Mouse (Mus musculus): ENCODE measurements around the gene Ctdnep1. TPM values are rescaled to one million over a fixed set of nuclear protein-coding genes. Genes with fewer than 3 reads are reported as not detected.
A peak's percentile ranks its signal among the peaks of the same experiment; 100 is the strongest.

Gene Ctdnep1
- polyA plus RNA-seq, 1 experiment = 171 TPM

DNA sequence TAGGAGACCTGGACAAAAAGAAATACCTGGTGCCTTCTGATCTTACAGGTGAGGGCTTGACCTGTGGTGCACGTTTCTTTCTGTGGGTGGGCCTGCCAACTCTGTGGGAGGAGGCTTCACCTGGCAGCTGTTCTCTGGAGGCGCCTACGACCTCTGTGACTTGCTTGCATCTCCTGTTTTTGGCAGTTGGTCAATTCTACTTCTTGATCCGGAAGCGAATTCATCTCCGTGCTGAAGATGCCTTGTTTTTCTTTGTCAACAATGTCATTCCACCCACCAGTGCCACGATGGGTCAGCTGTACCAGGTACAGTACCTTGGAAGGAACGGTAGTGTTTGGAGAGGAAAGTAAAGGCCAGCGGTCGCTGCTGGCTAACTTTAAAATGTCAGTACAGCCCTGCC is 11.4 kb downstream of the Ctdnep1 start:
- TF ChIP-seq CTCF (IDR thresholded peaks at IDR 0.05; ENCODE audit: borderline replicate concordance, insufficient read depth, low read length) (no peak), POLR2A (IDR thresholded peaks at IDR 0.05; ENCODE audit: low read depth, low read length) (no peak)
- Histone ChIP-seq H3K4me1 (ENCODE audit: control insufficient read depth, insufficient read depth, low read length) (no peaks in the 10 kb centered on the region), H3K27ac (ENCODE audit: insufficient read depth, low read length) (no peak overlapping the region), H3K4me3 (ENCODE audit: insufficient read depth, low read length) (peak overlapping the region; percentile 91)

- TF ChIP-seq CTCF (IDR thresholded peaks at IDR 0.05; ENCODE audit: borderline replicate concordance, insufficient read depth, low read length) (no peak), POLR2A (IDR thresholded peaks at IDR 0.05; ENCODE audit: low read depth, low read length) (no peak)
- H3K4me3 ChIP-seq (ENCODE audit: insufficient read depth, low read length) = peak overlapping the region; percentile 91
- no peaks in the 10 kb centered on the region for H3K4me1 ChIP-seq (ENCODE audit: control insufficient read depth, insufficient read depth, low read length)
- no peak overlapping the region for H3K27ac ChIP-seq (ENCODE audit: insufficient read depth, low read length)
Measured at GRCm38 (mm10) chr11:69992932-69993331, 12.0 kb downstream of the Ctdnep1 start.

- 0 out of 2 replicates have a peak, but pooled peaks cover 3% of the 10 kb centered on the region for H3K4me1 ChIP-seq (ENCODE audit: control insufficient read depth, insufficient read depth, low read length)
- H3K27ac ChIP-seq (ENCODE audit: insufficient read depth, low read length) = no peak overlapping the region
- TF ChIP-seq CTCF (IDR thresholded peaks at IDR 0.05; ENCODE audit: borderline replicate concordance, insufficient read depth, low read length) = no peak
- no peak for TF ChIP-seq POLR2A (IDR thresholded peaks at IDR 0.05; ENCODE audit: low read depth, low read length)
- H3K4me3 ChIP-seq (ENCODE audit: insufficient read depth, low read length) = no peak overlapping the region
Measured at GRCm38 (mm10) chr11:69994401-69995090, 13.6 kb downstream of the Ctdnep1 start.

DNA sequence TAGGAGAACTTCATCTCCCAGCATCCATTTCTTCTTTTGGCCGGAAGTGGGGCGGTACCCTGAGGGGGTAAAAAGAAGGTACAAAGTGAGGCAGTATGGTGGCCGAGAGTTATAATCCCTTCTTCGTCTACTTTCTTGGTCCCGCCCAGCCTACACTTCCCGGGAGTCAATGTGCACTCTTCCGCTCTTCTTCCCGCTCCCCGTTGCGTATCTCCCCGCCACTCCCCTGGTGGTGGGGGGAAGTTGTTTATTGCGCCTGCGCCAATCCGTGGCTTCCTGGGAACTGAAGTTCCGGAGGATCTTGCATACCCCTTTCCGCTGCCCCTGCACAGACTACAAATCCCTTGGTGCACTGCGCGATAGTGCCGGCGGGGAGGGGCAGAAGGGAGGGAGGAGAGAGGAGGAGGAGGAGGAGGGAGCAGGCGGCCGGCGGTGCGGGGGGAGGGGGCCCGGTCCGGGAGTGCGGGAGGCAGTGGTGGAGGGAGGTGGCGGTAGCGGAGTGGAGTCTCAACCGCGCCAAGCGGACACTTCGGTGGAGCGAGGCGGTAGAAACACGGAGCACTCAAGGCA is 14.5 kb downstream of the Ctdnep1 start, which contains the start of gene Phf23:
Phf23 (plus strand) TSS at position 387 of the 570 bp plus-strand sequence.
- H3K27ac ChIP-seq (ENCODE audit: insufficient read depth, low read length) = peak within 1 kb of the TSS; percentile 96
- 0 out of 2 replicates have a peak, but pooled peaks cover 3% of the 10 kb centered on the region for H3K4me1 ChIP-seq (ENCODE audit: control insufficient read depth, insufficient read depth, low read length)
- TF ChIP-seq POLR2A (IDR thresholded peaks at IDR 0.05; ENCODE audit: low read depth, low read length) (peak; percentile 82), CTCF (IDR thresholded peaks at IDR 0.05; ENCODE audit: borderline replicate concordance, insufficient read depth, low read length) (no peak)
- H3K4me3 ChIP-seq (ENCODE audit: insufficient read depth, low read length) = peak within 1 kb of the TSS; percentile 79

GRCm38 (mm10) chr11:69996161-69997061 is 15.5 kb downstream of the Ctdnep1 start:
- TF ChIP-seq POLR2A (IDR thresholded peaks at IDR 0.05; ENCODE audit: low read depth, low read length) = peak; percentile 25; the same call in 1 of the 2 replicates
- no peak for TF ChIP-seq CTCF (IDR thresholded peaks at IDR 0.05; ENCODE audit: borderline replicate concordance, insufficient read depth, low read length)
- H3K4me1 ChIP-seq (ENCODE audit: control insufficient read depth, insufficient read depth, low read length) = 0 out of 2 replicates have a peak, but pooled peaks cover 3% of the 10 kb centered on the region
- H3K4me3 ChIP-seq (ENCODE audit: insufficient read depth, low read length) = peak overlapping the region; percentile 79

DNA sequence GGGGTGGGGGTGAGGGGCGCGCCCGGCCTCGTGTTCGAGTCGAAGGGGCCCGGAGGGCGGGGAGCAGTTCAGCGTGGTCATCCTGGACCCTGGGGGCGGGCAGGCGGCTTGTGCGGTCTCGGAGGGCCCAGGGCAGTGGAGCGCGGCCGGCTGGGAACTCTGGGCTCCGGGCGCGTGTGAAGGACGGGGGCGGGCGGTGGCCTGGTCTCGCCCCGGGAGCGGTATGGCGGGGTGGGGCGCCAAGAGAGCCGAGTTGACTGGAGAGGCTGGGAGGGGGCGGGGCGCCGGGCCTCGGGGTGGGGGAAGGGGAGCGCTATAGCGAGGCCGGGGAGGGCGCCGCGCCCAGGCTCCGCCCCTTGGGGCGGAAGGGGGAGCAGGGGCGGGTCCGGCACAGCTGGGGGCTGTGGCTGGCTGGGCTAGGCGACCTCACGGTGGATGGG is 16.1 kb downstream of the Ctdnep1 start:
- Histone ChIP-seq H3K27ac (ENCODE audit: insufficient read depth, low read length) (peak overlapping the region; percentile 94), H3K4me1 (ENCODE audit: control insufficient read depth, insufficient read depth, low read length) (0 out of 2 replicates have a peak, but pooled peaks cover 3% of the 10 kb centered on the region), H3K4me3 (ENCODE audit: insufficient read depth, low read length) (peak overlapping the region; percentile 79)
- peak; percentile 62 for TF ChIP-seq POLR2A (IDR thresholded peaks at IDR 0.05; ENCODE audit: low read depth, low read length)
- TF ChIP-seq CTCF (IDR thresholded peaks at IDR 0.05; ENCODE audit: borderline replicate concordance, insufficient read depth, low read length) = no peak

More at GRCm38 (mm10) chr11:69996161-69997061, 15.5 kb downstream of the Ctdnep1 start:
- peak overlapping the region; percentile 96 for H3K27ac ChIP-seq (ENCODE audit: insufficient read depth, low read length)

DNA sequence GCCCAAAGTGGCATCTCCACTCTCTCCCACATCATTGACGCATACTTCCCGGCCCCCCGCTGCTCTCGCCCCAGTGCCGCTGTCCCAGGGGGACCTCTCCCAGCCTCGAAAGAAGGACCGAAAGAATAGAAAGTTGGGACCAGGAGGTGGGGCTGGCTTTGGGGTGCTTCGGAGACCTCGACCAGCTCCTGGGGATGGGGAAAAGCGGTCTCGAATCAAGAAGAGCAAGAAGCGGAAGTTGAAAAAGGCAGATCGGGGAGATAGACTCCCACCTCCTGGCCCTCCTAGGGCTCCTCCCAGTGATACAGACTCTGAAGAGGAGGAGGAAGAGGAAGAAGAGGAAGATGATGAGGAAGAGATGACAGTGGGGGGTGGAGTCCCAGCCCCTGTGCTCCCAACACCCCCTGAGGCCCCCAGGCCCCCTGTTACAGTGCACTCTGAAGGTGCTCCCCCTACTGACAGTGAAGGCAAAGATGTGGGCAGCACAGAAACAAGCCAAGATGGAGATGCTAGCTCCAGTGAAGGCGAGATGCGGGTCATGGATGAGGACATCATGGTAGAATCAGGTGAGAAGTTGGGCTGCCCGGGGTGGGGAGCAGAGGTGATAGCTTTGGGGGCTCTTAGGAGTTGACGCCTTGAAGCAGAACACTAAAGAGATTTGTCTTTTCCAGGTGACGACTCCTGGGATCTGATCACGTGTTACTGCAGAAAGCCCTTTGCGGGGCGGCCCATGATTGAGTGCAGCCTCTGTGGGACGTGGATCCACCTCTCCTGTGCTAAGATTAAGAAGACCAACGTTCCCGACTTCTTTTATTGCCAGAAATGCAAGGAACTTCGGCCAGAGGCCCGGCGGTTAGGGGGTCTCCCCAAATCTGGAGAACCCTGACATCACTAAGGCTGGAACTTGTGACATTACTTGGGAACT is 17.9 kb downstream of the Ctdnep1 start:
- TF ChIP-seq CTCF (IDR thresholded peaks at IDR 0.05; ENCODE audit: borderline replicate concordance, insufficient read depth, low read length) (no peak; the same call in 1 of the 2 replicates), POLR2A (IDR thresholded peaks at IDR 0.05; ENCODE audit: low read depth, low read length) (no peak)
- peaks cover 6% of the 10 kb centered on the region; the same call in 1 of the 2 replicates for H3K4me1 ChIP-seq (ENCODE audit: control insufficient read depth, insufficient read depth, low read length)
- H3K27ac ChIP-seq (ENCODE audit: insufficient read depth, low read length) = no peak overlapping the region
- H3K4me3 ChIP-seq (ENCODE audit: insufficient read depth, low read length) = no peak overlapping the region

DNA sequence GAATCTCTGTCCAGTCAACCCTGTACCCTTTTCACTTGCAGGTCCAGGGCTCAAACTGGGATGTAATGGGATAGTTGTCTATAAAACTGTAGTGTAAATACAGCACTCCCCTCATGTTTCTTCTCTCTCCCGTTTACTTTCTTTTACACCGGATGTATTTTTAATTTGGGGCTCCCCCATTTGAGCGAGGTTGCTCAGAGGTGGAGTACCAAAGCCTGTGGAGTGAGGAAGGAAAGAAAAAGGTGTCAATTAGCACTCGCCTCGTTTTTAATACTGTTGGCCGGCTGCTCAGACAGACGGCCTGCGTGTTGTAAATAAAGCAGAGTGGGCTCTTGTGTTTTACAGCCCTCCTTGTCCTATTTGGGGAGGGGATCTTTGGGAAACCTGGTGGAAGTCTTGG is 18.7 kb downstream of the Ctdnep1 start:
- Histone ChIP-seq H3K4me3 (ENCODE audit: insufficient read depth, low read length) (no peak overlapping the region), H3K4me1 (ENCODE audit: control insufficient read depth, insufficient read depth, low read length) (peaks cover 6% of the 10 kb centered on the region; the same call in 1 of the 2 replicates), H3K27ac (ENCODE audit: insufficient read depth, low read length) (peak overlapping the region; percentile 16; the same call in 1 of the 2 replicates)
- TF ChIP-seq POLR2A (IDR thresholded peaks at IDR 0.05; ENCODE audit: low read depth, low read length) = no peak
- TF ChIP-seq CTCF (IDR thresholded peaks at IDR 0.05; ENCODE audit: borderline replicate concordance, insufficient read depth, low read length) = no peak
